Mouse (Mus musculus) ES-E14 (cell line): ENCODE data around the gene Cd320. TPM values are rescaled to one million over a fixed set of nuclear protein-coding genes. Genes with fewer than 3 reads are reported as not detected.

Source experiments
- DNase-seq: peaks from one replicate; pipeline ENCODE4 v3.0.0-alpha.2; 2013; ENCODE audit warnings: low read depth, low spot score
- H3K27ac ChIP-seq: 2 replicates; pipeline ENCODE4 v1.5.1; 2012; ENCODE audit warnings: low read depth, mild to moderate bottlenecking, low read length, moderate library complexity, mixed read lengths; ENCODE audit not compliant: poor library complexity, insufficient read depth, severe bottlenecking
- H3K36me3 ChIP-seq: 2 replicates; pipeline ENCODE4 v1.6.1; 2012; ENCODE audit warnings: mild to moderate bottlenecking, low read length, moderate library complexity, mixed read lengths; ENCODE audit not compliant: control insufficient read depth, poor library complexity, insufficient read depth, severe bottlenecking
- H3K4me1 ChIP-seq, 2 experiments: fragments of 150-350 bp in 1 of 2; sonication (generic) in 1 of 2; 2 replicates each; pipeline ENCODE4 v1.6.1; 2012; ENCODE audit warnings: low read length in 2 of 2, mild to moderate bottlenecking in 1 of 2, mixed read lengths in 1 of 2; ENCODE audit not compliant: control insufficient read depth in 2 of 2, insufficient read depth in 2 of 2, poor library complexity in 1 of 2
- H3K4me3 ChIP-seq, 2 experiments: fragments of 150-350 bp in 1 of 2; sonication (generic) in 1 of 2; 2 replicates each; pipeline ENCODE4 v1.5.1; 2012; ENCODE audit warnings: low read length in 2 of 2, low read depth in 1 of 2, mild to moderate bottlenecking in 1 of 2, mixed read lengths in 1 of 2; ENCODE audit not compliant: insufficient read depth in 1 of 2, poor library complexity in 1 of 2, severe bottlenecking in 1 of 2
- H3K9ac ChIP-seq: 2 replicates; pipeline ENCODE4 v1.6.1; 2012; ENCODE audit warnings: low read depth, mild to moderate bottlenecking, low read length, mixed read lengths; ENCODE audit not compliant: poor library complexity, insufficient read depth, severe bottlenecking
- H3K9me3 ChIP-seq: fragments of 150-350 bp; sonication (generic); 2 replicates; pipeline ENCODE4 v1.6.1; 2012; ENCODE audit warnings: low read depth, mild to moderate bottlenecking, low read length; ENCODE audit not compliant: control insufficient read depth, insufficient read depth
- CHD2 ChIP-seq: IDR thresholded peaks from 2 replicates; pipeline ENCODE4 v1.6.1; 2014; ENCODE audit warnings: mild to moderate bottlenecking, low read depth, low read length, inconsistent platforms
- HCFC1 ChIP-seq: IDR thresholded peaks from 2 replicates; pipeline ENCODE4 v1.6.1; 2012; ENCODE audit warnings: low read length, inconsistent platforms, borderline replicate concordance; ENCODE audit not compliant: insufficient read depth
- MAFK ChIP-seq: IDR thresholded peaks from 2 replicates; pipeline ENCODE4 v1.6.1; 2014; ENCODE audit warnings: mild to moderate bottlenecking, low read depth, low read length, inconsistent platforms; ENCODE audit not compliant: insufficient read depth
- ZC3H11A ChIP-seq: IDR thresholded peaks from 2 replicates; pipeline ENCODE4 v1.6.1; 2012; ENCODE audit warnings: low read depth, mild to moderate bottlenecking, inconsistent platforms, low read length, borderline replicate concordance
- ZNF384 ChIP-seq: IDR thresholded peaks from 2 replicates; pipeline ENCODE4 v1.6.1; 2012; ENCODE audit warnings: low read depth, low read length, inconsistent platforms
- in situ Hi-C, 2 experiments: fragments of 600-800 bp; cut with MboI; formaldehyde crosslinking; loops; one replicate each; pipeline ENCODE4 v1.15.1; 2025; ENCODE audit warnings: low sequenced_read_pairs in 2 of 2, inconsistent platforms in 1 of 2; ENCODE audit not compliant: unreplicated experiment in 2 of 2
- total RNA-seq: library from RNA; depleted of rRNA; stranded (reverse); fragments of 300-350 nt; gene quantifications from 2 replicates; pipeline ENCODE4 v1.2.3, GENCODE M21; 2012; rRNA removed

Gene Cd320
- 131 and 228 TPM in 2 replicates for total RNA-seq

- no peaks in the 10 kb centered on the region for H3K9me3 ChIP-seq
- TF ChIP-seq ZC3H11A = no peak
- TF ChIP-seq CHD2 = no peak
- no peak for TF ChIP-seq HCFC1
- no peak for TF ChIP-seq ZNF384
- TF ChIP-seq MAFK = no peak
- H3K36me3 ChIP-seq = peaks cover 13% of the 10 kb centered on the region
- peak; percentile 88 for DNase-seq
- H3K9ac ChIP-seq = peak within 1 kb of the TSS; percentile 86
- in situ Hi-C loops = no loop called here
- peaks cover 0 to 11% of the 10 kb centered on the region in 2 experiments; a peak in 1 of 4 replicates for H3K4me1 ChIP-seq
- H3K4me3 ChIP-seq = peak within 1 kb of the TSS; percentile 77 to 80
- H3K27ac ChIP-seq = no peak within 1 kb of the TSS
Observed at GRCm38 (mm10) chr17:33842966-33843795, at the start of gene Cd320. Gene Cd320, plus strand, starts transcription at chr17:33843091.

DNA sequence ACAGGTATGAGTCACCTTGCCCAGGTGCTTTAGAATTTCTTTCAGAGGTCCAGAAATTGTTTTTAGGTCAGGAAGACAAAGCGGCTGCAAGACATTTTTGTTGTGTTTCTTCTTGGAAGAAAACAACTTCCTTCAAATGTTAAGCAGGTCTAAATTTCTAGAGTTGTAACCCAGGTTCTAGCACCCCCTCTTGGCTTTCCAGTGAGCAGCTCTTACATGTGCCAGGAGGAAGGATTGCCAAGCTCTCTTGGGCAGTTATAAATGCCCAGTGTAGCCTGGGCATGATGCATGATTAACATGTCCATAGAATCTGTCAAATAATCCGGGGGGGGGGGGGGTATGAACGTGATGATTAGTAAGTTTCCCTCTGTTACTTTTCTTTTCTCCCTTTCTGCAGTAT lies 44.6 kb upstream of the Cd320 start:
- no peak for DNase-seq
- no peak overlapping the region for H3K27ac ChIP-seq
- no peaks in the 10 kb centered on the region for H3K4me1 ChIP-seq
- TF ChIP-seq MAFK (no peak), HCFC1 (no peak), CHD2 (no peak), ZC3H11A (no peak), ZNF384 (no peak)
- H3K36me3 ChIP-seq = no peaks in the 10 kb centered on the region
- H3K9me3 ChIP-seq = no peaks in the 10 kb centered on the region
- H3K4me3 ChIP-seq = no peak overlapping the region
- H3K9ac ChIP-seq = no peak overlapping the region
- in situ Hi-C loops = no loop called here

- no peak for TF ChIP-seq CHD2
- no peak overlapping the region for H3K4me3 ChIP-seq
- in situ Hi-C loops = no loop called here
- H3K9me3 ChIP-seq = no peaks in the 10 kb centered on the region
- H3K4me1 ChIP-seq = peaks cover 0 to under 1% of the 10 kb centered on the region in 2 experiments; a peak in 1 of 4 replicates
- H3K9ac ChIP-seq = no peak overlapping the region
- no peaks in the 10 kb centered on the region for H3K36me3 ChIP-seq
- H3K27ac ChIP-seq = no peak overlapping the region
- DNase-seq = no peak
Observed at GRCm38 (mm10) chr17:33799277-33799676, 43.6 kb upstream of the Cd320 start.

GRCm38 (mm10) chr17:33802221-33802620 lies 40.7 kb upstream of the Cd320 start:
- H3K9ac ChIP-seq = no peak overlapping the region
- TF ChIP-seq ZNF384 (peak; percentile 100), ZC3H11A (no peak; the same call in 1 of the 2 replicates)
- no peaks in the 10 kb centered on the region for H3K9me3 ChIP-seq
- in situ Hi-C loops = no loop called here
- no peak for DNase-seq
- H3K36me3 ChIP-seq = no peaks in the 10 kb centered on the region
- H3K27ac ChIP-seq = no peak overlapping the region
- H3K4me1 ChIP-seq = peaks cover 2 to 11% of the 10 kb centered on the region in 2 experiments; a peak in 3 of 4 replicates
- H3K4me3 ChIP-seq = no peak overlapping the region
